Mouse (Mus musculus) hindbrain, embryonic 16.5 days (tissue): ENCODE results near the gene Gzmm. TPM values are rescaled to one million over a fixed set of nuclear protein-coding genes. Genes with fewer than 3 reads are reported as not detected.

ENCODE experiments used
- ATAC-seq: fragments of 200-750 bp; cut with Nextera tagmentation; 2 replicates; pipeline ENCODE4 v1.8.0; 2017; ENCODE audit warnings: moderate TSS enrichment, moderate library complexity
- H3K27ac ChIP-seq: fragments of 300-500 bp; sonication (generic); 2 replicates; pipeline ENCODE4 v1.5.1; 2014; ENCODE audit warnings: low read depth, mild to moderate bottlenecking, control low read depth, low read length, moderate library complexity
- H3K27me3 ChIP-seq: fragments of 300-500 bp; sonication (generic); replicated peaks from 2 replicates; pipeline ENCODE4 v1.6.1; 2014; ENCODE audit warnings: low read length; ENCODE audit not compliant: control insufficient read depth, insufficient read depth
- H3K36me3 ChIP-seq: fragments of 300-500 bp; sonication (generic); 2 replicates; pipeline ENCODE4 v1.6.1; 2014; ENCODE audit warnings: mild to moderate bottlenecking, low read length, moderate library complexity, mixed read lengths; ENCODE audit not compliant: control insufficient read depth, insufficient read depth
- H3K4me1 ChIP-seq: fragments of 300-500 bp; sonication (generic); 2 replicates; pipeline ENCODE4 v1.6.1; 2014; ENCODE audit warnings: low read depth, low read length; ENCODE audit not compliant: control insufficient read depth, insufficient read depth
- H3K4me2 ChIP-seq: fragments of 300-500 bp; sonication (generic); 2 replicates; pipeline ENCODE4 v1.6.1; 2014; ENCODE audit warnings: mild to moderate bottlenecking, low read length, control low read depth, moderate library complexity
- H3K4me3 ChIP-seq: fragments of 300-500 bp; sonication (generic); 2 replicates; pipeline ENCODE4 v1.5.1; 2014; ENCODE audit warnings: mild to moderate bottlenecking, low read length, control low read depth, moderate library complexity
- H3K9ac ChIP-seq: fragments of 300-500 bp; sonication (generic); 2 replicates; pipeline ENCODE4 v1.6.1; 2014; ENCODE audit warnings: low read depth, mild to moderate bottlenecking, control low read depth, low read length, moderate library complexity
- H3K9me3 ChIP-seq: fragments of 300-500 bp; sonication (generic); 2 replicates; pipeline ENCODE4 v1.6.1; 2014; ENCODE audit warnings: mild to moderate bottlenecking, low read length, moderate library complexity; ENCODE audit not compliant: control insufficient read depth
- WGBS: fragments of 180-500 bp; shearing (Covaris S2); extraction: QIAGEN DNeasy Blood & Tissue Kit; methylation state at CpG from one replicate; pipeline ENCODE4 v1.1.7; 2014; 5-methylcytosine and 5-hydroxymethylcytosine counted together
- polyA plus RNA-seq: library from polyadenylated mRNA; unstranded; fragments of >200 nt; fragmentation: Nextera tagmentation; extraction: Ambion mirVana; gene quantifications from 2 replicates; pipeline ENCODE4 v1.2.1, GENCODE M21; 2015

Gzmm gene
- polyA plus RNA-seq, 1 experiment from 2014 or later, result 1.7 TPM

GRCm38 (mm10) chr10:79704065-79704969 lies 15.5 kb downstream of the Gzmm start, which contains the start of gene Bsg:
Bsg (plus strand) TSS chr10:79704491.
- under 1% methylated on average over 52 of the region's 65 CpGs for WGBS
- Histone ChIP-seq H3K9ac (peak within 1 kb of the TSS; percentile 95), H3K4me1 (peaks cover 29% of the 10 kb centered on the region), H3K36me3 (peaks cover 6% of the 10 kb centered on the region), H3K4me3 (peak within 1 kb of the TSS; percentile 84), H3K9me3 (no peaks in the 10 kb centered on the region), H3K27me3 (no peaks in the 10 kb centered on the region), H3K4me2 (peak within 1 kb of the TSS; percentile 94), H3K27ac (peak within 1 kb of the TSS; percentile 91)
- ATAC-seq, result peak; percentile 95

- peak overlapping the region; percentile 84 for H3K4me3 ChIP-seq
- H3K27me3 ChIP-seq, result no peaks in the 10 kb centered on the region
- ATAC-seq, result no peak
- H3K4me1 ChIP-seq, result peaks cover 29% of the 10 kb centered on the region
- H3K27ac ChIP-seq, result peak overlapping the region; percentile 91
- peaks cover 12% of the 10 kb centered on the region for H3K36me3 ChIP-seq
- H3K9ac ChIP-seq, result peak overlapping the region; percentile 95
- 6% methylated on average over 10 of the region's 10 CpGs for WGBS
- H3K4me2 ChIP-seq, result peak overlapping the region; percentile 94
- H3K9me3 ChIP-seq, result no peaks in the 10 kb centered on the region
Measured at GRCm38 (mm10) chr10:79704970-79705360, 16.1 kb downstream of the Gzmm start.

GRCm38 (mm10) chr10:79705951-79706350 lies 17.1 kb downstream of the Gzmm start:
- peak overlapping the region; percentile 84 for H3K4me3 ChIP-seq
- no peak for ATAC-seq
- H3K9ac ChIP-seq, result peak overlapping the region; percentile 95
- 0 out of 2 replicates have a peak overlapping the region, but pooled peaks have one; percentile 7 for H3K27ac ChIP-seq
- 74% methylated on average over 5 of the region's 5 CpGs for WGBS
- H3K4me1 ChIP-seq, result peaks cover 29% of the 10 kb centered on the region
- H3K36me3 ChIP-seq, result peaks cover 21% of the 10 kb centered on the region
- H3K4me2 ChIP-seq, result peak overlapping the region; percentile 94
- H3K27me3 ChIP-seq, result no peaks in the 10 kb centered on the region
- no peaks in the 10 kb centered on the region for H3K9me3 ChIP-seq

GRCm38 (mm10) chr10:79706406-79707094 lies 17.7 kb downstream of the Gzmm start:
- Histone ChIP-seq H3K9ac (peak overlapping the region; percentile 95), H3K4me3 (peak overlapping the region; percentile 84), H3K4me2 (peak overlapping the region; percentile 94), H3K36me3 (peaks cover 24% of the 10 kb centered on the region), H3K4me1 (peaks cover 29% of the 10 kb centered on the region), H3K9me3 (no peaks in the 10 kb centered on the region), H3K27ac (0 out of 2 replicates have a peak overlapping the region, but pooled peaks have one; percentile 11), H3K27me3 (no peaks in the 10 kb centered on the region)
- WGBS, result 77% methylated on average over 5 of the region's 5 CpGs
- no peak for ATAC-seq

GRCm38 (mm10) chr10:79707162-79707561 lies 18.3 kb downstream of the Gzmm start:
- Histone ChIP-seq H3K9me3 (no peaks in the 10 kb centered on the region), H3K9ac (no peak overlapping the region), H3K36me3 (peaks cover 26% of the 10 kb centered on the region), H3K27me3 (no peaks in the 10 kb centered on the region), H3K4me1 (peaks cover 29% of the 10 kb centered on the region), H3K27ac (no peak overlapping the region), H3K4me2 (peak overlapping the region; percentile 94), H3K4me3 (no peak overlapping the region)
- ATAC-seq, result no peak
- 80% methylated on average over 1 of the region's 1 CpGs for WGBS

GRCm38 (mm10) chr10:79707759-79708158 lies 18.9 kb downstream of the Gzmm start:
- Histone ChIP-seq H3K36me3 (peaks cover 26% of the 10 kb centered on the region), H3K4me1 (peaks cover 29% of the 10 kb centered on the region), H3K9me3 (no peaks in the 10 kb centered on the region), H3K27me3 (no peaks in the 10 kb centered on the region), H3K4me3 (no peak overlapping the region), H3K27ac (no peak overlapping the region), H3K4me2 (peak overlapping the region; percentile 32), H3K9ac (no peak overlapping the region)
- ATAC-seq, result no peak
- WGBS, result 69% methylated on average over 4 of the region's 4 CpGs

GRCm38 (mm10) chr10:79708668-79709067 lies 19.8 kb downstream of the Gzmm start:
- Histone ChIP-seq H3K27me3 (no peaks in the 10 kb centered on the region), H3K4me2 (no peak overlapping the region), H3K9ac (no peak overlapping the region), H3K4me1 (peaks cover 29% of the 10 kb centered on the region), H3K9me3 (no peaks in the 10 kb centered on the region), H3K4me3 (no peak overlapping the region), H3K27ac (no peak overlapping the region), H3K36me3 (peaks cover 26% of the 10 kb centered on the region)
- 89% methylated on average over 21 of the region's 21 CpGs for WGBS
- no peak for ATAC-seq

- Histone ChIP-seq H3K4me3 (no peak overlapping the region), H3K27me3 (no peaks in the 10 kb centered on the region), H3K4me2 (no peak overlapping the region), H3K9ac (no peak overlapping the region), H3K27ac (no peak overlapping the region), H3K9me3 (no peaks in the 10 kb centered on the region), H3K4me1 (peaks cover 29% of the 10 kb centered on the region), H3K36me3 (peaks cover 26% of the 10 kb centered on the region)
- no peak for ATAC-seq
- WGBS, result 87% methylated on average over 7 of the region's 7 CpGs
Measured at GRCm38 (mm10) chr10:79709307-79709706, 20.5 kb downstream of the Gzmm start.

GRCm38 (mm10) chr10:79712029-79712428 lies 23.2 kb downstream of the Gzmm start:
- no peak overlapping the region for H3K4me2 ChIP-seq
- WGBS, result 81% methylated on average over 1 of the region's 1 CpGs
- peaks cover 26% of the 10 kb centered on the region for H3K36me3 ChIP-seq
- peaks cover 13% of the 10 kb centered on the region for H3K4me1 ChIP-seq
- H3K27me3 ChIP-seq, result peaks cover 3% of the 10 kb centered on the region; the same call in 1 of the 2 replicates
- no peak overlapping the region for H3K4me3 ChIP-seq
- no peak overlapping the region for H3K27ac ChIP-seq
- H3K9me3 ChIP-seq, result no peaks in the 10 kb centered on the region
- H3K9ac ChIP-seq, result no peak overlapping the region
- ATAC-seq, result no peak
